Mouse (Mus musculus) cortical plate, adult 2 months (tissue): ENCODE data around the gene Hoxb1.

Experiments used
- CTCF ChIP-seq: fragments of 200-500 bp; IDR thresholded peaks from 2 replicates; pipeline ENCODE4 v1.5.1; 2011; ENCODE audit warnings: mild to moderate bottlenecking, control low read depth, low read length; ENCODE audit not compliant: insufficient read depth; ENCODE audit errors: extremely low read depth
- POLR2A ChIP-seq: fragments of 200-500 bp; IDR thresholded peaks from 2 replicates; pipeline ENCODE4 v1.6.1; 2011; ENCODE audit warnings: mild to moderate bottlenecking, low read length, control low read depth; ENCODE audit not compliant: insufficient read depth; ENCODE audit errors: extremely low read depth

DNA sequence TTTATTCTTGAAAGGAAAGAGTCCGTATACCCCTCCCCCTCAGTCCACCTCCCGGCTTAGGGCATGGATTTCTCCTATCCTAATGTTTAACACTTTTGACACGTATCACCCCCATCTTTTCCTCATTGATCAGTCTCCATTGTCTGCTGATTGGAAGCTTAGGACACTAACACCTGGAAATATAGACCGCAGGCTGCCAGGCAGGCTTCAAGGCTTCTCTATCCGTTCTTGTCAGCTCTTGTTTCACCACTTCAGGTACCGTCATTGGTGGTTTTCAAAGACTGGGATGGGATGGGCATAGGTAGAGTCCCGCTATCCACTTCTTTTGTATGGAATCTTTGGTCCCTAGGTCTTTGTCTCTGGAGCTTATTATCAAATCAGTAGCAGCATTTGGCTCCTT lies 38.4 kb upstream of the Hoxb1 start:
- TF ChIP-seq POLR2A: no peak
- TF ChIP-seq CTCF: no peak
